Mouse (Mus musculus) forebrain, embryonic 11.5 days (tissue): Measurements from ENCODE around the gene Ptges2. TPM values are rescaled to one million over a fixed set of nuclear protein-coding genes. Genes with fewer than 3 reads are reported as not detected.

ENCODE experiments used
- ATAC-seq: fragments of 200-750 bp; cut with Nextera tagmentation; replicated peaks from 2 replicates; pipeline ENCODE4 v1.8.0; 2017; ENCODE audit warnings: moderate TSS enrichment; ENCODE audit not compliant: low FRiP score
- DNase-seq: peaks from one replicate; pipeline ENCODE4 v3.0.0-alpha.2; 2017; ENCODE audit warnings: low spot score
- H3K27ac ChIP-seq: fragments of 300-500 bp; sonication (generic); 2 replicates; pipeline ENCODE4 v1.5.1; 2014; ENCODE audit warnings: low read depth, low read length
- H3K27me3 ChIP-seq: fragments of 300-500 bp; sonication (generic); 2 replicates; pipeline ENCODE4 v1.6.1; 2014; ENCODE audit warnings: mild to moderate bottlenecking, low read length, mixed read lengths; ENCODE audit not compliant: control insufficient read depth, insufficient read depth
- H3K36me3 ChIP-seq: fragments of 300-500 bp; sonication (generic); 2 replicates; pipeline ENCODE4 v1.6.1; 2014; ENCODE audit warnings: mild to moderate bottlenecking, low read length, moderate library complexity, mixed read lengths; ENCODE audit not compliant: control insufficient read depth, insufficient read depth
- H3K4me1 ChIP-seq: fragments of 300-500 bp; sonication (generic); replicated peaks from 2 replicates; pipeline ENCODE4 v1.6.1; 2014; ENCODE audit warnings: low read length, mixed read lengths; ENCODE audit not compliant: control insufficient read depth, insufficient read depth
- H3K4me2 ChIP-seq: fragments of 300-500 bp; sonication (generic); 2 replicates; pipeline ENCODE4 v1.6.1; 2014; ENCODE audit warnings: low read depth, mild to moderate bottlenecking, low read length, moderate library complexity, mixed read lengths; ENCODE audit not compliant: severe bottlenecking
- H3K4me3 ChIP-seq: fragments of 300-500 bp; sonication (generic); 2 replicates; pipeline ENCODE4 v1.5.1; 2014; ENCODE audit warnings: low read depth, low read length
- H3K9ac ChIP-seq: fragments of 300-500 bp; sonication (generic); 2 replicates; pipeline ENCODE4 v1.6.1; 2014; ENCODE audit warnings: low read length
- H3K9me3 ChIP-seq: fragments of 300-500 bp; sonication (generic); 2 replicates; pipeline ENCODE4 v1.6.1; 2016; ENCODE audit warnings: low read length, mixed read lengths; ENCODE audit not compliant: control insufficient read depth
- WGBS: fragments of 180-500 bp; shearing (Covaris S2); extraction: QIAGEN DNeasy Blood & Tissue Kit; methylation state at CpG from one replicate; pipeline ENCODE4 v1.1.7; 2014; 5-methylcytosine and 5-hydroxymethylcytosine counted together
- polyA plus RNA-seq: library from polyadenylated mRNA; unstranded; fragments of >200 nt; fragmentation: Nextera tagmentation; extraction: Ambion mirVana; gene quantifications from 2 replicates; pipeline ENCODE4 v1.2.1, GENCODE M21; 2014

Ptges2 gene
- polyA plus RNA-seq, 1 experiment from 2014 or later = 28.0 TPM

- no peak for ATAC-seq
- no peak for DNase-seq
- Histone ChIP-seq H3K27me3 (no peaks in the 10 kb centered on the region), H3K4me1 (no peaks in the 10 kb centered on the region), H3K4me2 (no peak overlapping the region), H3K27ac (no peak overlapping the region), H3K4me3 (no peak overlapping the region), H3K9ac (no peak overlapping the region), H3K9me3 (no peaks in the 10 kb centered on the region), H3K36me3 (peaks cover 4% of the 10 kb centered on the region)
- 90% methylated on average over 2 of the region's 2 CpGs for WGBS
Measured at GRCm38 (mm10) chr2:32416556-32416955, 20.9 kb downstream of the Ptges2 start.

GRCm38 (mm10) chr2:32417486-32417885 lies 21.8 kb downstream of the Ptges2 start:
- Histone ChIP-seq H3K36me3 (peaks cover 4% of the 10 kb centered on the region), H3K9ac (no peak overlapping the region)
- 91% methylated on average over 8 of the region's 8 CpGs for WGBS

GRCm38 (mm10) chr2:32418430-32419151 lies 22.9 kb downstream of the Ptges2 start:
- Histone ChIP-seq H3K27me3 (no peaks in the 10 kb centered on the region), H3K9ac (no peak overlapping the region), H3K4me3 (no peak overlapping the region), H3K9me3 (no peaks in the 10 kb centered on the region), H3K36me3 (peaks cover 4% of the 10 kb centered on the region), H3K4me2 (no peak overlapping the region), H3K4me1 (peaks cover 9% of the 10 kb centered on the region; the same call in 1 of the 2 replicates), H3K27ac (no peak overlapping the region)
- ATAC-seq (no peak), DNase-seq (no peak)
- 83% methylated on average over 12 of the region's 12 CpGs for WGBS

More at GRCm38 (mm10) chr2:32417486-32417885, 21.8 kb downstream of the Ptges2 start:
- Histone ChIP-seq H3K4me3 (no peak overlapping the region), H3K4me2 (no peak overlapping the region), H3K9me3 (no peaks in the 10 kb centered on the region), H3K27ac (no peak overlapping the region), H3K27me3 (no peaks in the 10 kb centered on the region), H3K4me1 (no peaks in the 10 kb centered on the region; the same call in 1 of the 2 replicates)
- DNase-seq (no peak), ATAC-seq (no peak)

GRCm38 (mm10) chr2:32419359-32419758 lies 23.7 kb downstream of the Ptges2 start:
- no peak overlapping the region for H3K27ac ChIP-seq
- H3K9me3 ChIP-seq = no peaks in the 10 kb centered on the region
- H3K4me3 ChIP-seq = no peak overlapping the region
- no peak overlapping the region for H3K9ac ChIP-seq
- no peaks in the 10 kb centered on the region for H3K27me3 ChIP-seq
- DNase-seq (no peak), ATAC-seq (no peak)
- H3K36me3 ChIP-seq = peaks cover 4% of the 10 kb centered on the region
- no peak overlapping the region for H3K4me2 ChIP-seq
- peaks cover 16% of the 10 kb centered on the region for H3K4me1 ChIP-seq
- 93% methylated on average over 3 of the region's 3 CpGs for WGBS

GRCm38 (mm10) chr2:32420066-32420608 lies 24.4 kb downstream of the Ptges2 start:
- ATAC-seq = no peak
- no peak overlapping the region for H3K27ac ChIP-seq
- H3K36me3 ChIP-seq = peaks cover 4% of the 10 kb centered on the region
- WGBS = 86% methylated on average over 12 of the region's 12 CpGs
- H3K9me3 ChIP-seq = no peaks in the 10 kb centered on the region
- H3K4me3 ChIP-seq = no peak overlapping the region
- no peak overlapping the region for H3K9ac ChIP-seq
- H3K4me1 ChIP-seq = peaks cover 22% of the 10 kb centered on the region
- DNase-seq = no peak
- no peak overlapping the region for H3K4me2 ChIP-seq
- H3K27me3 ChIP-seq = no peaks in the 10 kb centered on the region

- Histone ChIP-seq H3K9ac (no peak overlapping the region), H3K27me3 (no peaks in the 10 kb centered on the region), H3K36me3 (peaks cover 4% of the 10 kb centered on the region), H3K4me3 (no peak overlapping the region), H3K4me1 (peaks cover 22% of the 10 kb centered on the region), H3K27ac (no peak overlapping the region), H3K4me2 (no peak overlapping the region), H3K9me3 (no peaks in the 10 kb centered on the region)
- ATAC-seq = no peak
- WGBS = 87% methylated on average over 6 of the region's 6 CpGs
- DNase-seq = no peak
Measured at GRCm38 (mm10) chr2:32420647-32421046, 25.0 kb downstream of the Ptges2 start.

- H3K36me3 ChIP-seq = no peaks in the 10 kb centered on the region; the same call in 1 of the 2 replicates
- H3K9ac ChIP-seq = no peak overlapping the region
- H3K4me1 ChIP-seq = peaks cover 22% of the 10 kb centered on the region
- ATAC-seq = no peak
- DNase-seq = no peak
- no peak overlapping the region for H3K4me3 ChIP-seq
- no peak overlapping the region for H3K27ac ChIP-seq
- H3K9me3 ChIP-seq = no peaks in the 10 kb centered on the region
- H3K4me2 ChIP-seq = no peak overlapping the region
- WGBS = 98% methylated on average over 6 of the region's 6 CpGs
- no peaks in the 10 kb centered on the region for H3K27me3 ChIP-seq
Measured at GRCm38 (mm10) chr2:32421851-32422251, 26.2 kb downstream of the Ptges2 start.

GRCm38 (mm10) chr2:32423481-32424331 lies 28.0 kb downstream of the Ptges2 start:
- WGBS = 1% methylated on average over 14 of the region's 14 CpGs
- peak; percentile 84 for ATAC-seq
- Histone ChIP-seq H3K4me1 (peaks cover 28% of the 10 kb centered on the region), H3K4me2 (peak overlapping the region; percentile 65), H3K4me3 (peak overlapping the region; percentile 29), H3K27me3 (no peaks in the 10 kb centered on the region), H3K36me3 (no peaks in the 10 kb centered on the region; the same call in 1 of the 2 replicates), H3K9ac (peak overlapping the region; percentile 48), H3K9me3 (no peaks in the 10 kb centered on the region), H3K27ac (peak overlapping the region; percentile 62)
- peak; percentile 70 for DNase-seq
